Mouse (Mus musculus): ENCODE data around the gene Zfp800. TPM values are rescaled to one million over a fixed set of nuclear protein-coding genes. Genes with fewer than 3 reads are reported as not detected.

Zfp800 gene
- 10 to 100 TPM; 11.1 to 14.9 TPM for total RNA-seq (2021)
- long read RNA-seq, experiment 1, full-length matches to known transcripts = 5 of 12 reads
- long read RNA-seq, experiment 1, partial matches to known transcripts = 2 of 12 reads
- long read RNA-seq, experiment 1, other reads (novel, unspliced or antisense) = 5 of 12 reads
- long read RNA-seq, experiment 2, transcript Zfp800-203 (6 exons, 2,699 nt) = major isoform, 5 of 11 reads
- long read RNA-seq, experiment 2, partial matches to known transcripts = 0 of 11 reads
- long read RNA-seq, experiment 2, other reads (novel, unspliced or antisense) = 6 of 11 reads

DNA sequence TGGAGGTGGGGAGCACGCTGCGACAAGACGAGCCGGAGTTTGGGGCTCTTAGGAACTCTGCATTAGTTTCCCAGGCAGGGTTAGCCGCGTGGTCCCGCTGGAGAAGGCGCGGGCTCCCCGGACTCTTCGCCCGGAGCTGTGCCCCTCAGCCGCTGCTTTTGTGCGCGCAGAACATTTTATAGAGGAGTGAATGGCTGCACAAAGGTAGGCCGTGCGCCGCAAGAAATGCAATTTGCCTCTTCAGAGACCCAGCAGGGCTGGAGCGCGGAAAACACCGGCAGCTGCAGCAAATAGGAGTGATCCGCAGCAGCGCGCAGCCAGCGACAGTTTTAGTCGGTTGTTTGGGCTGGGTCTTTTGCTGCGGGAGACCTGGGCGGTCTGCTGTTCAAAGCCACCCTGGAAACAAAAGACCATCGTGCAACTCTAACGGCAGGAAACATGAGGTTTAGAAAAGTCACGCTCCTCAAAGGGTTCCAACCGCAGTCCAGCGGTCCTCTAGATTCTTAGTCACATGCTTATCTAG lies at the start of gene Zfp800:
Gene Zfp800 (minus strand): TSS at position 325 of the 523 bp plus-strand sequence.
- no peak for DNase-seq (ENCODE audit: low spot score in 2 of 2)

DNA sequence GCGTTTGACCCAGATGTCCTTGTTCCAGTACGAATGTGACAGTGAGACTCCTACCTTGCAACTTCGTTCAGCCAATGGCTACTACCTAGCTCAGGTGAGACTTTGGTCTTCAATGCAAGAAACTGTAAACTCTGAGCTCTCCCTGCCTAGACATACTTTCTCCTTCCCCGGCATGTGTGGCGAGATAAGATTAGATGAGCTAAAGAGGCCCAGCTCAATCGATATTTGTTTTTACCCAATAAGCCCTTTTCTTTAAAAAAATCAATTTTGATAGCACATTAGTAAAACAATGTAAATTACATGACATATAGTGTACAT lies 33.7 kb upstream of the Zfp800 start:
- no peak for DNase-seq (ENCODE audit: low spot score in 2 of 2)

DNA sequence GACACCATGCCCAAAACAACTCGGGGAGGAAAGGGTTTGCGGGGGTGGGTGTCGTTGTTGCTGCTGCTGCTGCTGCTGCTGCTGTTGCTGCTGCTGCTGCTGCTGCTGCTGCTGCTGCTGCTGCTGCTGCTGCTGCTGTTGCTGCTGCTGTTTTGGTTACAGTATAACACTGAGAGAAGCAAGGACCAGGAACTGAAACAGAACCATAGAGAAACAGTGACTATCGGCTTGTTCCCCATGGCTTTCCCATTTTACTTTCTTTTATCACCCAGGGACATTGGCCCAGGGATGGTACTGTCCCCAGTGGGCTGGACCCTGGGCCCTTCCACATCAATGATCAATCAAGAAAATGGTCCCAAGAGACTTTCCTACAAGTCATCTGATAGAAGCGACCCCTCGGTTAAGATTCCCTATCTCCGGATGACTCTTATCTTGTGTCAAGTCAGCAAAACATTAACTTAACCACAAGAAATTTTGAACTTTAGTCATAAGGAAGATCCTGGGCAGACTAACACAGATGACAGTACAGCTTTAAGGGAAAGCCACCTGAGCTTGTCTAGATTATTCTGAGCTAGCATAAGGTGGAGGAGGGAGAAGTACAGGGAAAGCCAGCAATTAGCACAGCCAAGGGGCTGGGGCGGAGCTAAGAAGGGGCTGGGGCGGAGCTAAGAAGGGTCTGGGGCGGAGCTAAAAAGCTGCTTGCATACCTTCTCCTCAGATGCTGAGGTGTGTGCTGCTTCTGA lies 33.2 kb upstream of the Zfp800 start:
- no peak for DNase-seq (ENCODE audit: low spot score in 2 of 2)

DNA sequence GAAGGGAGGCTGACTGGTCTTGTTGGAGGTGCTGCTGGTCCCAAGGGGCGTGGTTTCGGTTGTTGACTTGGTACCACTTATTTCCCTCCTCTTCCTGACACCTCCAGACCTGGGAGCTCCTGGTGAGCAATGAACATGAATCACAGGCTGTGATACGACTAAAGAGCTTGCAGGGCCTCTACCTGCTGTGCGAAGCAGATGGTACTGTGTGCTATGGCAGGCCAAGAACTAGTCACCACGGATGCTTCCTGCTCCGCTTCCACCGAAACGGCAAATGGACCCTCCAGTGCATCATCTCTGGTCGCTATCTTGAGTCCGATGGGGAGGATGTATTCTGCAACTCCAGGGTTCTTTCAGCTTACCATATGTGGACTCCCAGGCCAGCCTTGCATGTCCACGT lies 32.1 kb upstream of the Zfp800 start:
- DNase-seq (ENCODE audit: low spot score in 2 of 2) = no peak

DNA sequence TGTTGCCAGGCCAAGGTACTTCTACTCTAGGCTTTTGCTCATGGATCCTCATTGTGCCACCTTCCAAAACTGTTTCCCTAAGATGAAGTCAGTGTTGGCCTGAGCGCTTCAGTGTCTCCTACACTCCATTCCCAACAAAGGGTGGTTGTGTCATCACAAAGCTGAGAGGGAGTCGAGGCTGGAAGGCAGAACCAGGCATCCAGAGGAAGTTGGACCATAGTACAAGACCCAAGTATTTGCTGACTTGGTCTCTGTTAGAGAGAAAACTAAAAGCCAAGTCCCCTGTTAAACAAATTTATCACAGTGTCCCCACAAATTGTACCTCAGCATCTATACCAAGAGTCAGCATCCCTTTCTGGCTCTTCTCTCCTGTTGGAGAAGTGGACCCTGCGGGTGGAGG lies 30.5 kb upstream of the Zfp800 start, which contains the start of gene Gcc1:
Gene Gcc1 (minus strand): TSS at position 101 of the 400 bp plus-strand sequence.
- DNase-seq (ENCODE audit: low spot score in 2 of 2) = no peak

DNA sequence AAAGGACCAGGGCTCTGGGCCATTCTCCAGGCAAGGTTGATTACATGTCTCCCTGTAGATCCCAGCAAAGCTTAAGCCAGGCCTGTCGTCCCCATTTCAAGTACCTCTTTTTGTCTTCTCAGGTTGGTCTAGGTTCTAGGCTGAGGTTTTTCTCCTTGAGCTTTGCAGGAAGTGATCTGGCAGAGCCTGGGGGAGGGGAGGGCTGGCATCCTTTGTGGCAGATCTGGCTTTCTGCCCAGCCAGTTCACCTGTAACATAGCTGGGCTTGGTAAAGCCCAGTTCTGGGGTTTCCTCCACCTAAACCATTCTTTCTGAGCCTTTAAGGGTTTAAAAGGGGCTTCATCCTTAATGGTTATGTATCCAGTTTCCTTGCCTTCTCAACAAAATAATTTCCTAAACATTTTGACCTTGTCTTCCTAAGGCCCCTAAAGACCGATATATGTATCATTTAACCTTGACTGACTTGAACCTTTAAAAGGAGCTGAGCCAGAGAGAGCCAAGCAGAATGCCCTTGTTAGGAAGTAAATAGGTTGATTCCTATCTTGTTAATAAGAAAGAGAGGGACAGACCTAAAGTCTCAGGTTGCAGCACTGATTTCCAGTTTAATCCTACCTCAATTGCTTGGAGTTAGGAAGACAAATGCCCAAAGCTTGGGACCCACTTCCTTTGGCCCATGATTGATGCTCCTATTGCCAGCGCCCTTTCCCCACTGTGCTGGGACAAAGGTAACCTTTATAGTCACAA lies 29.5 kb upstream of the Zfp800 start, which contains the start of gene Fscn3:
Gene Fscn3 (plus strand): TSS at position 694 of the 744 bp plus-strand sequence.
- DNase-seq (ENCODE audit: low spot score in 2 of 2) = no peak

DNA sequence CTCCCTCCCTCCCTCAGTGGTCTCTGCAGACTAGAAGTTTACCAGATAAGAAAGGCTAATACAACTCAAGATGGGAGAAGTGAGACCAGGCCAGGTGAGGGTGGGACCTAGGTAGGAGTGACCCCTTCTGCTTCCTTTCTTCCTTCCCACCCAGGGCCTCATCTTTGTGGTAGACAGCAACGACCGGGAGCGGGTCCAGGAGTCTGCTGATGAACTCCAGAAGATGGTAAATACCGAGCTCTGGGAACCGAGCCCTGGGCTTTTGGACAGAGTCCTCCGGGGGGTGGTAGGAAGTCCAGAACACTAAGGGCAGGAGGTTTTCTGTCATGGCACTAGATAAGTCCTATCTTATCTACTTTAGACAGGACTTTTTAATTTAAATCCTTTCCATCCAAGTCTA lies 27.2 kb upstream of the Zfp800 start:
- DNase-seq (ENCODE audit: low spot score in 2 of 2) = no peak

DNA sequence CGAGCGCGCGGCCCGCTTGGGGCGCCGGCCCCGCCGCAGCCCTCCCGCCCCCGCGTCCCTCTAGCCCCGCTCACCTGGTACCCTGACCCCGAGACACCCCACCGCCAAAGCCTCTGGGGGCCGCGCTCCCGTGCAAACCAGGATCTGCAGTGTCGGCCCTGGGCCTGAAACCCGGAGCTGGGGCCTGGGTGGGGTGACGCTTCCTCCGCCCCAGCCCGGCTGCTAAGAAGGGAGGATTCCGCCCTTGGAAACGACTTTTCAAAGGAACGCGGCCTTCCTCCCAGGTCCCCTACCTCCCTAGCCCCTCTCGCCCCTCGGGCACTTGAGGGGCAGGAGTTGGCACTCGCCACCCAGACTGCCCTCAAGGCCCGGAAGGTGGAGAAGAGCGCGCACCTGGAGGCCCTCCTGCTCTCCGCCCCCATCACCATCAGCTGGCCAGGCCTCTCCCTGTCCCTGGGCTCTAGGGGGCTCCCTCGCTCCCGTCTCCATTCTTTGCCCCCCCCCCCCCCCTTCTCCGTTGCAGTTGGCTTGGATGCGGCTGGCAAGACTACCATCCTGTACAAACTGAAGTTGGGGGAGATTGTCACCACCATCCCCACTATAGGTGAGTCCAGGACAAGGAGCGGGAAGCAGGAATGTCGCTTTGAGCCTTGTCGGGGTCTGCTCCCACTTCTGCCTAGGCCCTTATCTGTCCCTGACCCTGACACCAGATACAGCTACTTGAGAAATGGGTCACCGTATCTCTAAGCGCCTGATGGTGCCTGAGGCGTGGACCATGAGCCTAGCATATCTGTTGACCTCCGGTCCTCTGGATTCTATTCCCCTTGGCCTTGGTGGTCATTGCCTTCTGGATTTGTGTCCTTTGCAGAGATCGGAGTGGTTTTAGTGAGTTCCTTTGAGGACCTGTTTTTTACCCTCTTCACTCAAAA lies 26.2 kb upstream of the Zfp800 start:
- peak; percentile 24 to 48 for DNase-seq (ENCODE audit: low spot score in 2 of 2)

DNA sequence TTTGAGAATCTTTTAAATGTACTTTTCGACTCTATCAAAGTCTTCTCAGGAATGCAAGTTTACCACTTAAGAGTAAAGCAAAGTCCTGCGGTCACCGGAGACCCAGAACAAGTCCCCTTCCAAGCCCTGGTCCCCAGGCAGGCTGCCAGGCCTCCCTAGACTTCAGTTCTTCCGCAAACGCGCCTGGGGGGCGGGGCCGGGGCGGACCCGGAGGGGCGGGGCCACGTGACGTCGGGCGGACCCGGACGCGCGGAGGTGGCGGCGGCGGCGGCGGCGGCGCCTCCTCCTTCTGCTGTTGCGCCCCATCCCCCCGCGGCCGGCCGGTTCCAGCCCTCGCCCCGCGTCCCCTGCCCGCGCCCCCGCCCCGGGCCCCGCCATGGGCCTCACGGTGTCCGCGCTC lies 25.5 kb upstream of the Zfp800 start, which contains the start of gene Arf5:
Gene Arf5 (plus strand): TSS at position 248 of the 400 bp plus-strand sequence.
- DNase-seq (ENCODE audit: low spot score in 2 of 2) = peak; percentile 97 to 98

DNA sequence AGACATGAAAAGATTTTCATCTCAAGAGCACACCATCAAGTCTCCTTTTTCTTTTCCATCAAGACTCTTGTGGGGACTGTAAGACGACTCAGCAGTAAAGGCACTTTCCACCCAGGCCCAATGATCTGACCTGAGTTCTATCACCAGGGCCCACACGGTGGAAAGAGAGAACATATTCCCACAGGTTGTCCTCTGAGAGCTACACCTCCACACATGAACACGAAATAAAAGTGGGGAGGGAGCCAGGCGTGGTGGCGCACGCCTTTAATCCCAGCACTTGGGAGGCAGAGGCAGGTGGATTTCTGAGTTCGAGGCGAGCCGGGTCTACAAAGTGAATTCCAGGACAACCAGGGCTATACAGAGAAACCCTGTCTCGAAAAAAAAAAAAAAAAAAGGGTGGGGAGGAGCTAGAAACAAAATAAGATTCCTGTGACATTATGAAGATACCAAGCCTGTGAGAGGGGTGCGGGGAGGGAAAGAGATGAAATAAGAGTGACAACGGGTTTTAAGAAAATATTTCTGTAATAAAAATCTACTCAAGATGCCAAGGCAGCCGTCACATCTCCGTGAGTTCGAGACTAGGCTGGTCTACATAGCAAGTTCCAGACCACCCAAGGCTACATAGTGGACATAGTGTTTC lies 25.0 kb upstream of the Zfp800 start:
- no peak for DNase-seq (ENCODE audit: low spot score in 2 of 2)

DNA sequence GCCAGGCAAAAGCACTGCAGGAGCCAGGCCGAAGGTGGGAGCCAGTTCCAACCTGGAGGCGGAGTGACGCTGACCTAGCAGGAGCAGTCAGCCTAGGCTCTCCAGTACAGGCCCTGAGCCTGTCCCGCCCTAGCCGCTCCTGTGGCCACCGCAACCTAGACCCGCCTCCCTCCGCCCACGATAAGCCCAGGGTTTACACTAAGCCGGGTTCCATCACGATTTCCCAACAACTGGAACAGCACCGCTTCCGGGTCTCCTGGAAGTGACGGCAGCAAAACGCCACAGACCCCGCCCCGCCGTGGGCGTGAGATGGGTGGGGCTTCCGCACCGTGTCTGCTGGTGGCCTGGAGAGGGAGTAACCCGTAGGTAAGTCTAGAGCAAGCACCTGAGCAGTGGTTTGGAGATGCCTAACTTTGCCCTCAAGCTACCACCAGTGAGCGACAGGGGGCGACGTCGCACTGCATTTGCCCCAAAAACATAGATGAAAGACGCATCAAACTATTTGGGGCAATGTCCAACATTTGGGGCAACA lies 23.7 kb upstream of the Zfp800 start:
- DNase-seq (ENCODE audit: low spot score in 2 of 2) = peak; percentile 84 to 92

DNA sequence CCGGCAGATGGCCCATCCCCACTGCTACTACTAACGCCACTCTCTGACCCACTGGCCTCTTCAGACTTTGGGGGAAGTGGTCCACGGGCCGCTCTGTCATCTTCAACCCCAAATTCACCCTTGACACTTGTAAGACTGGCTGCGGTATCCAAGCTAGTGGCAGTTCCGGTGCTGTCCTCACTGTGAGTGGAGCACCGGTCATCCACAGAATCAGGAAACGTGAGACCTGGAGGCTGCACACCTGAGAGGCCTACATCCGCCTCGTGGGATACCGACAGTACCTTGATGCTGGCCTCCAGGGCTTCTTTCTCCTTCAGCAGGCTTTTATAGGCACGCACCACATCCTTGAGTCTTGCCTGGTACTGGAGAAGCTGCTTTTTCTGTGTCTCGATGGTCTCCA lies 23.1 kb upstream of the Zfp800 start:
- no peak for DNase-seq (ENCODE audit: low spot score in 2 of 2)

DNA sequence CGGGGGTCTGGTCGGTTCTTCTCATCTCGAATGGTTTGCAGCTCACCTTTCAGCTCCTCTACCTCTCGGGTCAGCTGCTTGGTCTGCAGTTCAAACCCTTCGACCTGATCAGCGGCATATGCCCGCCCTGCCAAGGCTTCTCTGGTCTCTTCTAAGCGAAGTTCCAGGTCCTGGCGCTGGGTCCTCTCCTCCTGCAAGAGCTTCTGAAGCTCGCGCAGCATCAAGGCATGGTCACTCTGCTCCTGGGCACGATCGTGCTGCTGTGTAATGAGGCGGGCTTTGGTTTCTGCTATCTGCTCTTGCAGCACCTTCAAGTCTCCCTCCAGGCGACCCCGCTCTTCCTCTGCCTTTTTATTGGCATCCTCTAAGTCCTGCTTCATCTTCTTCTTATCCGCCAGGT lies 22.6 kb upstream of the Zfp800 start:
- no peak for DNase-seq (ENCODE audit: low spot score in 2 of 2)

DNA sequence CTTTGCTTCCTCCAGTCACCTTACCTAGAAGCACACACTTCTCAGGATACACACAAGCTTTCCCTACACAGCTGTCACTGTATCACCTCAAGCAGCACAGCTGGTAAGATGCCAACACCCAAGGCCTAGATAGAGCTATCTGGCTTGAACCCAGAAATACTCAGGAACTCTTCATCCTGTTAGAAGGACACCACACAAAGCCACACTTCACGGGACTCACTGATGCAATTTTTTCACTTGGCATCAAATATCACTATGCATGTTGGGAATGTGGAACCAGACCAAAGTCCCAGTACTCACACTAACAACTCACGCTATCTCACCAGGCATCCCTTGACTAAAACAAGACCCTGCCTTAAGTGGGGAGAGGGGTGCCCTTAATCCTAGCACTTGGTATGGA lies 21.9 kb upstream of the Zfp800 start:
- DNase-seq (ENCODE audit: low spot score in 2 of 2) = no peak

DNA sequence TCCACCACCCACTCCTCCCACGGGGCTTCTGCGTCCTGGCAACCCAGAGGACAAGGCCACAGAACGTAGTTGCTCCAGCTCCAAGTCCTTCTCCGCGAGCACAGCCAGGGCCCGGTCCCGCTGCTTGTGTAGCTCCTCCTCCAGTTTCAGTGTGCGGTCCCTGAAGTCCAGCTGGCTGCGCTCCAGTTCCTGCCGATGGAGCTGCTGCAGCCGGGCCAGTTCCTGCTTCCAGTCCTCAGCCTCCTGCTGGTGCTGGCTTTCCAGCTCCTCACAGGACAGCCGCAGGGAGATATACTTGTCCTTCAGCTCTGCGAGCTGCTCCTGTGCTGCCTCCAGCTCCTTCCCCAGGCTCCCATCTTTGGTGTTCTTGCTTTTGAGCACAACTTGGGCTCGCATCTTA lies 20.6 kb upstream of the Zfp800 start:
- DNase-seq (ENCODE audit: low spot score in 2 of 2) = peak; percentile 61 to 87

DNA sequence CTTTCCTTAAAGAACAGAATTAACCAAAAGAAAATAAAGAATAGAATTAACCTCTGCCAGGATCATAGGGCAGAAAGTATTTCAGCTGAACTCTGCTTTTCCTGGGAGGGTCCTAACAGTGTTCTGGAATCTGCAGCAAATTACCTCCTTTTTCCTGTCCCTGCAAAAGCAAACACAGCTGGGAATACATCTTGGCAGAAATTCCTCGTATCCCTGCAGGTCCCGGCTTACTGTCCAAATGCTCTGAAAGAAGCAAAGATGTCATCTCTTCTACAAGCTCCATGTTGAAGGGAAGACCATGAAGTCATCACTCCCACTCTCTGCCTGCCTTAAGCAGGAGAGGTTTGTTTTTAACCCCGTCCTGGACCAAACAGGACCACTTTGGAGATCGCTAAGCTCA lies 19.2 kb upstream of the Zfp800 start:
- no peak for DNase-seq (ENCODE audit: low spot score in 2 of 2)

DNA sequence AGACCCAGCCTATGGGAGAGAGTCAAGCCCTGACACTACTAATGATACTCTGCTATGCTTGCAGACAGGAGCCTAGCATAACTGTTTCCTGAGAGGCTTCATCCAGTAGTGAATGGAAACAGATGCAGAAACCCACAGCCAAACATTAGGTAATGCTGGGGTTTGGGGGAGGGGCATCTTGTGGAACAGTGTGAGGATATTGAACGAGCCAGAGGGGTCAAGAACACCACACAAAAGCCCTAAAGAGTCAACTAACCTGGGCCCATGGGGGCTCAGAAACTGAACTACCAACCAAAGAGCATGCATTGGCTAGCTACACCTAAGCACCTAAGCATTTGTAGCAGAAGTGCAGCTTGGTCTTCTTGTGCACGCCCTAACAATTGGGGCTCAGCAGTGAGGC lies 13.4 kb upstream of the Zfp800 start:
- no peak for DNase-seq (ENCODE audit: low spot score in 2 of 2)

DNA sequence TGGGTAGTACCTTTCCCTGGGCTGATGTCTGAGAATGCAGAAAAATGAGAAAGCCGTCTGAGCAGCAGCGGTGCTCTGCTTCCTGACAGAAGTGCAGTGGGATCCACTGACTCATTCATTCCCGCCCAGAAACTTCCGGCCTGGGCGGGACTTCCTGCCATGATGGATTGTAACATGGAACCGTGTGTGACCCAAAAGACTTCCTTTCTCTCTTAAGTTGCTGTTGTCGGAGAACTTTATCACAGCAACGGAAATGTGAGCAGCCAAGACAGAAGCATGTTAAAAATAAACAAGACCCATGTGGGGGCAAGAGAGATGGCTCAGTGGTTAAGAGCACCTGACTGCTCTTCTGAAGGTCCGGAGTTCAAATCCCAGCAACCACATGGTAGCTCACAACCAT lies 12.2 kb upstream of the Zfp800 start:
- no peak for DNase-seq (ENCODE audit: low spot score in 2 of 2)

DNA sequence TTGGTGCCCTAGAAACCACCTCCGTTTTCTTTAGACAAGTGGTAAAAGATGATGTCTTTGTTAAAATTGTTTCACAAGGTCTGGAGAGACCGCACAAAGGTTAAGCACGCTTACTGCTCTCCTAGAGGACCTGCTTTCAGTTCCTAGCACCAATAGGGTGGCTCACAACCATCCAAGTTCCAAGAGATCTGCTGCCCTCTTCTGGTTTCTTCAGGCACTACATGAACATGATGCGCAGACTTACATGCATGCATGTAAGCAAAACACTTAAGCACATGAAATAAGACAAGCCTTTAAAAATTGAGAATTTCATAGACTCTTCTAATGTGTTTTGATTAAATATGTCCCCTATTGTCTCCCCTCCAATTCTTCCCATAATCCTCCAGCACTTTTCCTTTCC lies 2.0 kb upstream of the Zfp800 start:
- DNase-seq (ENCODE audit: low spot score in 2 of 2) = no peak

DNA sequence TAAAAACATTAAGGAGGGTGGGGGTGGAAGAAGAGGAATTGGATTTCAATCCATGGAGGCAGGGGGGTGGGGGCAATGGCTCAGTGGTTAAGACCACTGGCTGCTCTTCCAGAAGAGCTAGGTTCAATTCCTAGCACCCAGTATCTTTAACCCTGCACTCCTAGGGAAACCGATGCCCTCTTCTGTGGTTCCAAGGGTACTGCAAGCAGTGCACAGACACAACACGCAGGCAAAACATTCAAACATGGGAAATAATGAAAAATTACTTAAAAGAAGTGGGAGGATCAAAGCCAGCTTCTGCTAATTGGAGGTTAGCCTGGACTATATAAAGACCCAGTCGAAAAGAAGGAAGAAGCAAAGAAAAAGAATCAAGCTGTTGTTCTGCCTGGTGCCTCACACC lies 921 bp upstream of the Zfp800 start:
- no peak for DNase-seq (ENCODE audit: low spot score in 2 of 2)
